Mouse (Mus musculus) ovary, adult 18-20 months (tissue): Measurements from ENCODE around the gene Coq5.

Experiments used
- DNase-seq: peaks from one replicate; pipeline ENCODE4 v3.0.0; 2022; ENCODE audit warnings: low spot score, mixed read lengths

Coq5 gene

DNA sequence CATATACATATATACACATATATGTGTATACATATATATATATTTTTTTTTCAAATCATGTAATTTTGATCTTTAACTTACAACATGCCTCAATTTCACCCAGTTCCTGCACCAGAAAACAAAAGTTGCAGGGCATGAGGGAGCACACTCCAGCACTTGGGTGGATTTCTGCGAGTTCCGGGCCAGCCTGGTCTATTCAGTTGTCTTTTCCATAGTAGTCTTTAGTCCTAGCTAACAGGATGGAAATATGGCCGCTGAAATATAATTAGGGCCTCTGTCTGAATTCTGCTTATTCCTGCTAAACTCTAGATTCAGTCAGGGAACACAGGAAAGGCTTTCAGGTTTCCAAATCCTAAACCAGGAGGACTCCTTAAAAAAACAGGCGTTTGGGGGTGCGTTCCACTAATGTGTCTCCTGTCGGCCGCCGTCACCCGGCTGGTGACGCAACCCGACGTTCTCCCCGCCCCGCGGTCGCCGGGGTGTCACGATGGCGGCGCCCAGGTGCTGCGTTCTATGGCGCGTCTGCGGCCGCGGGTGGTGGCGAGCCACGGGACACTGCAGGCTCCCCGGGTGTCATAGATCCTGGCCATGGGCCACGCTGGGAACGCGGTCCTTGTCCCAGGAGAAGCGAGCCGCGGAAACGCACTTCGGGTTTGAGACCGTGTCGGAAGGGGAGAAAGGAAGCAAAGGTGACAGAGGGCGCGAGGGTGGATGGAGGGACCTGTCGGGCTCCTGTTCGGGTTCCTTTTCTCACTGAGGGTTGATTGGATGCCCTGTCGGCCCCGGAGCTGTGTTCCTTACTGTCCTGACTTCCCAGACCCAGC is at the start of gene Coq5:
TSS of gene Coq5 (plus strand) at position 441 of the 824 bp plus-strand sequence.
- DNase-seq, result peak; percentile 62

DNA sequence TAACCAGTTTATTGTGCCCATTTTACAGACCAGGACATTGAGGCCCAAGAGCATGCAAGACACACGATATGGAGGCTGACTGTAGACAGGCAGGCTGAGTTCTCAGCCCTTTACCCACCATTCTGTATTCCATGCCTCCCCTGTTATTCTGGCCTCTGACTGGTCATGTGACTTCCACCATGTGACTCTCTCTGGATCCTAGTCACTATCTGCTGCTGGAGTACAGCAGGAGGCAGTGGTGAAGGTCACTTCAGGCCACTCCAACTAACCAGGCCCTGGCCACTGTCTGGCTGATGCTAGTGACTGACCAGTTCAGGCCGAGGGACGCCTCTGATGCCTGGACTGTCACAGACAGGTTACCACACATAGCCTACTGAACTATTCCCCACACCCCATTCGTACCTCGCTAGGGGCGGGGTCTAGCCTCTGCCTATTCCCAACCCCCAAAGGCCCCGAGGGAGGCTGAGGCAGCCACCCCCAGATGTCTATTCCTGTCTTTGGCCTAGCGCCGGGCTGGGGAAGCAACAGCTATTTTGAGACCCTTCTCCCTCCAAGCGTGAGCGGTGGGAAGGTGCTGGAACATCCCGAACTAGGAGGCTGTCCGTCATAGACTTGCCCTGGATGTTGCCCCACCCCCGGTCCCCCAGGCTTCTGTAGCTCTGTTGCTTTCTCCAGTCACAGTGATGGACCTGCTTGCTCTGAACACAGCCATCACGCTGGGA is 48.5 kb upstream of the Coq5 start:
- no peak for DNase-seq

DNA sequence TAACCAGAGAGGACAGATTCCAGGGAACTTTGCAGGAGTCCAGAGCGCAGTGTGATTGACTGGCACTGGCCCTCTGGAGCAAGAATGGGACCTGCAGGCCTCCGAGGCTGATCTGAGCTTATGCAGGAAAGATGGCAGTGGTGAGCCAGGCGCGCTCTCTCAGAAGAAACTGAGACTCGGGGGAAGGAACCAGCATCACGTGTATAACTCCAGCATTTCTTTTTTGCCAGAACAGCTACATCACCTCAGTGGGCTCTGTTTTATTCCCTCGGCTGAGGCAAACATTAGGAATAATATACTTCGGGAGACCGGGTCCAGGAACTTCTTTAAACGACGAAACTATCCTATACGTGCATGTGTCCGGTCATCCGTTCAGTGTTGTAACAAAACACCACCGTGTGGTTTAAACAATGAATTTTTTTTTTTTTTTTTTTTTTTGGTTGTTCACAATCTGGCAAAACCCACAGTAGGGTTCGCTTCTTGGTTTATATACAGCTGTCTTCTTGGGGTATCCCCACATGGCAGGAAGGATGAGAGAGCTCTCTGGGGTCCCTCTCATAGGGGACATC is 47.8 kb upstream of the Coq5 start:
- no peak for DNase-seq

DNA sequence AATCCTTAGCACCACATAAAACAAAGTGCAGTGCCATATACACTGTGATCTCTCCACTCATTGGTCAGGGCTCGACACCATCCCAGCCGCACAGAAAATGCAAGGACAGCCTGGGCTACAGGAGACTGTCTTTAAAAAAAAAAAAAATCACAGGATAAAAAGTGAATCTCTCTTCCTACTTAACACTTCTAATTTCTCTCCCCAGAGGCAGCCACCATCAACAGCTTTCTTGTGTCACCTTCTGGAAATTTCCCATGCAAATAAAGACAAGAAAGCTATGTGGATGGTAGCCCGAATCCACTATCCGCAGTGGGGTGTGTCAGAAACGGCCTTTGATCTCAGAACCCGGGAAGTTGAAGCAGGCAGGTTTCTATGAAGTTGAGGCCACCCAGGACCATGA is 47.0 kb upstream of the Coq5 start:
- DNase-seq, result no peak

DNA sequence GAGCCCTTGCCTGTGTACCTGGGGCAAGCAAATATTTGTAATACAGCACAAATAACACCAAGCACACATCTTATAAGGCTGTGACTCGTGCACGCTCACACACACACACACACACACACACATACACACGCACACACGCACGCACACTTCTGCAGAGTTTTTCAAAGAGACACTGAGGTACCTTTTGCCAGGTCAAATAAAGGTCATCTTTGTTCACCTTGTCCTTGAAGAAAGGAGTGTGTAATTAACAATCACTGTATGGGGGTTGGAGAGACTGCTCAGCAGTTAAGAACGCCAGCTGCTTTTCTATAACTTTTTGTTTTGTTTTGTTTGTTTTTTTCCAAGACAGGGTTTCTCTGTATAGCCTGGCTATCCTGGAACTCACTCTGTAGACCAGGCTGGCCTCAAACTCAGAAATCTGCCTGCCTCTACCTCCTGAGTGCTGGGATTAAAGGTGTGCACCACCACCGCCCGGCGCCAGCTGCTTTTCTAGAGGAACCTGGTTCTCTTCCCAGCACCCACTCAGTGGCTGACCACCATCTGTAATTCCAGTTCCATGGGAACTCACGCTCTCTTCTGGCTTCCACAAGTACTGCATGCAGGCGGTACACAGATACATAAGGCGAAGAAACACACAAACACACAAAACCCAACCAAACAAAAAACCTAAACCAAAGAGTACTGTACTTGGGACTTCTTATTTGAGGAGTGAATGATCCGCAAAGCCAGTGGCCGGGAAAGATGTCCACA is 46.3 kb upstream of the Coq5 start:
- DNase-seq, result no peak

DNA sequence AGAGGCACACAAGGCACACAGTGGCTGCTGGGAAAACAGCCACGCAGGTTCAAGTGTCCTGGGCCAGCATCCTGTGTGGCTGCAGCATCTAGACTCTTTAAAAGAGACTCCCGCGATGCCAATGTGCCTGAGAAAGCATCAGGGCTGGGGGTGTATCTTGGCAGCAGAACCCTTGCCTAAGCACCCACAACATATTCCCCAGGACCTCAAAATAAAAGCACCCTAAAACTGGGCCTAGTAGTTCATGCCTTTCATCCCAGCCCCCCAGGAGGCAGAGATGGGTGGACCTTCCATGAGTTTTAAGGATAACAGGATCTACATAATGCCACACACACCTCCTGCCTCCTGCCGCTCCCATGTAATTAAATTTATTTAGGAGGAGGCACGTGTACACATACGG is 44.9 kb upstream of the Coq5 start:
- no peak for DNase-seq

DNA sequence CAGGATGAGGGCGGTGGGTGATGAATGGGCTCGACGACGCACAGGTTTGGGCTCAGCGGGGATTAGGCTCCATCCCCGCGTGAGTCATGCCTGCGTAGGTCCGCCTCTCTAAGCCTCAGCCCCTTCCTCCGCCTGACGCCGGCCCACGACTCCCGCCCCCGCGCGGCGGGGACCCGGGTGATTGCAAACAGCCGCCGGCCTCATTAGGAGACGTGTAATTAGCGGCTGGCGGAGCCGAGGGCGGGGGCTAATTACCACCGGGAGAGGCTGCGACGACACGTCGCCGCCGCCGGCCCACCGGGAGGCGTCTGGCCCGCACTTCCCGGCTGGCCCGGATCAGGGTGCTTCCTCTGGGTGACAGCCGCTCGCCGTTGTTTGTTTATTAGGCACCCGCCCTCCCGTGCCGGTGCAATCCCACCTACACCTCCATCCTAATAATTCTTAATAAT is 44.1 kb upstream of the Coq5 start:
- DNase-seq, result peak; percentile 48

DNA sequence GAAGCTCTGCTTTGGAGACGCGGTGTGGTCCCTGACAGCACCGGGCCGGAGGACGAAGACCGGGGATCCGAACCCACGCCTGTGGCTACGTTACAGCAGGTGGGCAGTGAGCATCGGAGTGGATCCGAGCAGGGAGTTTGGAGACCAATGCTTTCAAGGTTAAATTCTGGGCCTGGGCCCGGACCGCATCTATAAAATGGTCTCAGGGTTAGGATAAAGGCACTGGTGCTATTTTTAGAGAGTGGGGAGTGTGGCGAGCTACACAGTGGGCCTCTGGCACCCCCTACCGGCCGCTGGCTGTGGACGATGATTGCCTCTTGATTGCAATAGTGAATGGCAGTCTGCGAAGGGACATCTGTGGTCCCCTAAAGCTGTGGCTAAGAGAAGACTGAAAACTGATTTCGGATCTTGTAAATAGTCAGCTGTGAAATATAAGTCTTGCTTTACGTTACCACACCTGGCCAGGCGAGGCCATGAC is 43.6 kb upstream of the Coq5 start, which contains the start of gene Pop5:
TSS of gene Pop5 (plus strand) at position 51 of the 478 bp plus-strand sequence.
- DNase-seq, result peak; percentile 48

DNA sequence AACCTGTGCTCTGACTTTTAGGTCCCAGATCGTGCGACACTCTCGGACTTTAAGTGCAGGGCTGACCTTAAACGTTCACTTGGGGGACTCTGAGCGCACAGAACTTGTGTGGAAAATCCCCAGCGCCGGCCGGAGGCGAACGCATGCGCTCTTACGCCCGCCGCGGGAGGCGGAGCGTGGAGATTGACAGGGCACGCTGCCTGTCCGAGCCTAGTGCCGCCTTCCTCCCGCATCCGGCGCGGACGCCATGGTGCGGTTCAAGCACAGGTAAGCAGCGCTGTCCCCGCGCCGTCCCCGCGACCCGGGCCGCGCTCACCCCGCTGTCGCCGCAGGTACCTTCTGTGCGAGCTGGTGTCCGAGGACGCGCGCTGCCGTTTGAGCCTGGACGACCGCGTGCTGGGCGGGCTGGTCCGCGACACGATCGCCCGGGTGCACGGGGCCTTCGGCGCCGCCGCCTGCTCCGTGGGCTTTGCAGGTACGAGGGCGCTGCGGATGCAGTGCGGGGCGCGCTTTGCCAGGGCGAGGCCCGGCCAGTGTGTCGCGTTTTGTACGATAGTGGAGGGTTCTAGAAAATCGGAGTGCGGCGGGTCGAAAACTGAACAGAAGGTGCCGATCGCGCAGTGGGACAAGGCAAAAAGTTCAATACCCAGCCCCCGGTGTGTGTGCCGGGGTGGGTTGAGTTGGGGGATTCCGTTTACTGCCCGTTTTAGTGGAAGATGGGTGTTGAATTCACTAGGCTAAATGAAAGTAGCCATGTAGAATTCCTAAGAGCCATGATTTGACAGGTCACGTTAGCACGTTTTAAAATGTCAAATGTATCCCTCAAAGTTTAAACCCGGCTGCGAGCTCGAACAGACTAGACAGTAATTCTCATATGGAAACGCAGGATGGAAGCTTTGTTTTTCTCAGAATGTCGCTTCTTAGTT is 41.4 kb upstream of the Coq5 start:
- peak; percentile 87 for DNase-seq

DNA sequence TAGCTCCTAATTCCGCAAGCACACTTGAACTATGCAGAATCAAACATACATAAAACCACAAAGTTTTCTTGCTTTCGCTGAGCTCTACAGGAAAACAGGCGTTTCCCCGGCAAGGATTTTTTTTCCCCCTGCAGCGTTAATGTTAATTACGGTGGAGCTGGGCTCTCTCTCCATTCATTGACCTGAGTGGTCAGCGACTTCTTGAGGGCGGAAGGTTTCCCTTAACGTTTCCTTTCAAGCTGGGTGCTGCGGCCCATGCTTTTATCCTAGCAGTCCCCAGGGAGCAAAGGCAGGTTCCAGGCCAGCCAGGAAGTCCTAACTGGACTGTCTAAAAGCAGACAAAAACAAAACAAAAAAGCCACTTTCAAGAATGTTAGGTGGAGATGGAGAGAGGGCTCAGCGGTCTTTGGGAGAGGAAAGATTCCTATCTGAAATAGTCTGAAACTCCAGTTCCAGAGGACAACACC is 40.7 kb upstream of the Coq5 start:
- DNase-seq, result no peak

DNA sequence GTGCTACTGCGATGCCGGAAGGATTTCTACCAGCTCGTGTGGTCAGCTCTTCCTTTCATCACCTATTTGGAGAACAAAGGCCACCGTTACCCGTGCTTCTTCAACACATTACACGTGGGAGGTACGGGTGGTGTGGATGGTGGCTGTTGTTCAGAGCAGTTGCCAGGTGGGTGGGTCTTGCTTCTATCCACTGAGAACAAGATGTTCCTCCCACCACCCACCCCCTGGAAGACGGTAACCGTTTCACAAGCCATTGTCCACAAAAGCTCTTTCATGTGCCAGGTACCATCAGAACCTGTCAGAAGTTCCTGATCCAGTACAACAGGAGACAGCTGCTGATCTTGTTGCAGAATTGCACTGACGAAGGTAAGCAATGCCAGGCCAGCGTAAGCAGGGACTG is 39.3 kb upstream of the Coq5 start:
- DNase-seq, result no peak

DNA sequence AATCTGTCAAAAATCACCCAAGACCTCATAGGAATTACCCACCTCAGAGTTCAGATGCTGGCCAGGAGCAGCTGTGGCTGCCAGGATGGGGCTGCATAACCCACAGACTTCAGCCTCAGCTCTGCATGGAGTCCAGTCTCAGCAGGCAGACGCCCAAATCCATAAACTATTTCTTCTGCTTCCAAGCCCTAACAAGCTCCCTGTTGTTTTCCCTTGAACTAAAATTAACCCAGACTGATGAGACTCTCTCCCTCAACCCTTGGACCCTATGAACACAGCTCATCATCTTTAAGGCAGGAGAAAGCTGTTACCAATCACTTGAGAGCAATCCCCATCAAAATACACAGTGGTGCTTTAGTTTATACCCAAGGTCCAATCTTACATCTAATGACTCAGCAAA is 24.0 kb upstream of the Coq5 start:
- no peak for DNase-seq

DNA sequence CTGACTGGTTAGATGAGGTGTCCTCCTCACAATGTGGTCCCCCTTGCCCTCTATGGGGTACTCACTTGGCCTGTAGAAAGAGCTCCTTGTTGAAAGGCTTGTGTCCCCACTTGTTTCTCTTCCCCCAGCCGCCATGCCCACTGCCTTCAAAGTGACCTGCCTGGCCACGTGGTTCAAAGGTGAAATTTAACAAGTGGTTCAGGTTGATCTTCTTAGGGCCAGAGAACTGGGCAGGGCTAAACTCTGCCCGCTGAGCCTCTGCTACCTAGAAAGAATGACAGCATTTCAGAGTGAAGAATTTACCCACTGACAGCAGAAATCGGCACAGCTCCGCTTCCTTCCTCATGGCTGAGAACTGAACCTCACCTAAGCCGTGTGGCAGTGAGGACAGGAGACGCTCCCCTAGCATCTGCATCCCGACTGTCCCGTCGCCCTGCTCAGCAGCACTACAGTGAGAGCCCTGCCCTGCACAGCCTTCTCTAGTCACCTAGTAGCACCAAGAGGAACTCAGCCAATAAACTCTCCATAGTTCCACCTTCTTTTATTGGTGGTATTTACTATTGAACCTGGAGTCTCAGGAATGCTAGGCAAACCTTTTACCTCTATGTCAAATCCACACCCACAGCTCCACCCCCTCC is 22.4 kb upstream of the Coq5 start:
- no peak for DNase-seq

DNA sequence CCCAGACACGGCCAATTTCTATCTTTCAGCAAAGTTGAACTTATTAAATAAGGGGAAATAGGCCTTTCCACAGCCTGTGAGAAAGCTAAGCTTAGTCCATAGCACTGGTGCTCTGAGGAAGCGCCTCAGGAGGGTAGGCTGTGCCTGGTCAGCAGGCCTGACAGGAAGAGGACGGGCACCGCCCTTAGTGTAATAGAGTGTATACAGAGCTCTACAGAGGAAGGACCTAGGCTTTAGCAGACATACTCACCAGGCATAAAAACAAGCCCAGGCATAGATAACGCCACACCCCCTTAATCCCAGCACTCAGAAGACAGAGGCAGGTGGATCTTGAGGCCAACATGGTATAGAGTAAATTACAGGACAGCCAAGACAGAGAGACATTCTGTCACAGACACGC is 19.1 kb upstream of the Coq5 start:
- DNase-seq, result no peak

DNA sequence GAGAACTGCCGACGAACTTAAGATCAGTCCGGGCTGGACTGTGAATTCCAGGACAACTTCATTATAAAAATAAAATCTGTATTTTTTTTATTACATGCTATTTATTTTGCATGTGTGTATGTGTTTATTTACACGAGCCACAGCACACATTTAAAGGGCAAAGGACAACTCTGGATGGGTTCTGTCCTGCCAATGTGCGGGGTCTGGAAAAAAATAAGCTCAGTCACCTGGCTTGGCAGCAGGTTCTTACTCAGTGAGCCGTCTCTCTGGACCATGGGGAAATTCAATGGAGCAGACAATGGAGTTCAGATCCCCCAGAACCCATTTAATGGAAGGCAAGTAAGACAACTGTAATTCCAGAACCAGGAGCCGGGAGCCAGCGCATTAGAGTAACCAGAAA is 18.3 kb upstream of the Coq5 start:
- DNase-seq, result no peak

DNA sequence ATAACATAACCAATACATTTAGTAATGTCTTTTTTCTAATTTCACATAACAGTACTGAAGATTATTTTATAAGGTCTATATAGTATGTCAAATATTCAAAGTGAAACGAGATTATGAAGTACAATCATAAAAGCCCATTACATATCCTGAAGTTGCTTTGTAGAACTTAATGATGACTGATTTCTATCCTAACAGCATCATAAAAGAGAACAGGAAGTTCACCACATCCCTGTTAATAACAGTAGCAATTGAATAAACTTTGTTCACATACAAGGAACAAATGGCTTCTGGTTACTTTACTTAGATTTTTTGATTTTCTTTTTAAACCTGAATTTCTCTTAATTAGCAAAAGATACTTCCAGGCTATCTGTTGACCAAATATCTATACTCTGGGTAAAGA is 17.6 kb upstream of the Coq5 start:
- no peak for DNase-seq

DNA sequence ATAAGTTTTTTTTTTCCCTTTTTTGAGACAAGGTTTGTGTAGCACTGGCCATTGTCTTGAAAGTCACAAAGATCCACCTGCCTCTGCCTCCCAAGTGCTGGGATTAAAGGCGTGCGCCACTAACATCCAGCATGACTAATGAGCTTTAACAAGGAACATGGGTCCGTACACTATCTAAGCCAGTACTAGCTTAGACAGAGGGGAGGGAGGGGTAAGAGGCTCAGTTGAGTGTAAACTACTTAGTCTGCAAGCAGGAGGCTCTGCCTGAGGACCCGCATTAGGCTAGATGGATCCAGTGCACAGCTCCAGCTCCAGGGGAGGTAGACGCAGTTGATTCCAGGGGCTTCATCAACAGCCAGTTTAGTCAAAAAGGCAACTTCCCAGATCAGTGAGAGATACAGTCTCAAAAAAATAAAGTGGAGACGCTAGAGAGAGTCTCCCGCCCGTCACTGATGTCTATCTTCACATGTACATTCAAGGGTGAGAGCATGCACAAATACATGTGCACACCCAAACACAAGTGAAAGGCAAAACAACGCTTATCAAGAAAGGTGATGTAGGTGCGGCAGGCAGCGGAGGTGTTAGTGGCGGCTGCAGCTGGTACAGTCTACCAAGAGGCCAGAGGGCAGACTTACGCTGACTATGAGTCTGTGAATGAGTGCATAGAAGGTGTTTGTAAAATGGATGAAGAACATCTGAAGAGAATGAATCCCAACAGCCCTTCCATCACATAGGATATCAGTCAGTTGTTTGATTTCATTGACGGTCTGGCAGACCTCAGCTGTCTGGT is 16.8 kb upstream of the Coq5 start:
- no peak for DNase-seq

DNA sequence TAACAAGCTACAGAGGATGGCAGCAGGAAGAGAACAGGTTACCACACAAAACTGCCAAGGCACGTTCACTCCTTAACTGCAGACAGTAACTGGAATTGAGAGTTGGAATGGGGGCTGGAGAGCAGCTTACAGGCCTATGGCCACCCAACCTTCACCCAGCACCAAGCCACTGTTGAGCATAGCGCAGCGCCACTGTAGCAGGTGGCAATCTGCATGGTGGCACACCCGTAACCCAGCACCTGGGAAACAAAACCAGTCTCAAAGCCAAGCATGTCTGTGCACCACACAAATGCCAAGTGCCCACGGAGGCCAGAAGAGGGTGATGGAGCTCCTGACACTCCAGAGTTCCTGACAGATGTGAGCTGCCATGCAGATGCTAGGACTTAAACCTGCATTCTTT is 13.1 kb upstream of the Coq5 start:
- DNase-seq, result no peak

DNA sequence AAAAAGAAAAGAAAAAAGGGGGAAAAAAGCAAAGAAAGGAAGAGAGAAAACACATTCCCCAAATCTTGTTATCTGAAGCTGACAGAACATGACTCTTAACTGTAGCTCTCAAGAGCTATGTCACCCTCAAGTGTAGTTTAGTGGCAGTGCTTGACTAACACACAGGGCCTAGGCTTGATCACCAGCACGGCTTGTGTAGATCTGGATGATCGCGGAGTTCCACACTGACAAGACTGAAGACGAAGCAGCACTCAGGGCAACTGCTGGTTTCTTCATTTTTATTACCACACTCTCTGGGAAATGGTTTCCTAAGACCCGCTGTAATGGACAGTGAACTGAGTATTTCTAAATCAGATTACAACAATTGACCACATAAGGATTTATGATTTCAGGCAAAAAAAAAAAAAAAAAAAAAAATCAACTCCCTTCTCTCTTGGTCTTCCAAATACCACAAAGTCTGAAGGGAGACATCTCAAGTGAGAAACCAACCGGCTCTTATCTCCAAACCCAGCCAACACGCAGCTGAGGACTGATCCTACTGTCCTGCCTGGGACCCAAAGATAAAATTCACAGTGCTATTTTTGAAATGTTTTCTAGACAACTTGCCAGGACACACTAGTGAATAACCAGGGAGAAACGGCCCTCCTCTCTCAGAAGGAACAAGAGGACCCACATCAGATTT is 12.5 kb upstream of the Coq5 start:
- DNase-seq, result no peak
